Mouse (Mus musculus): ENCODE measurements around the gene Pigq. TPM values are rescaled to one million over a fixed set of nuclear protein-coding genes. Genes with fewer than 3 reads are reported as not detected.

The Pigq gene
- polyA plus RNA-seq, 1 experiment from 2014 or later: 76.8 TPM

- no peaks in the 10 kb centered on the region for H3K9me3 ChIP-seq (ENCODE audit: control insufficient read depth, low read length)
- no peak within 1 kb of the TSS for H3K9ac ChIP-seq (replicated peaks; ENCODE audit: low read depth, low read length)
Observed at GRCm38 (mm10) chr17:25951803-25952623, 7.3 kb upstream of the Pigq start, which contains the start of gene A930017K11Rik. Gene A930017K11Rik (minus strand): TSS chr17:25952565.

GRCm38 (mm10) chr17:25951225-25951802, 6.6 kb upstream of the Pigq start:
- Histone ChIP-seq H3K27me3 (ENCODE audit: control insufficient read depth, insufficient read depth, low read length) (peaks cover 33% of the 10 kb centered on the region), H3K9me3 (ENCODE audit: control insufficient read depth, low read length) (no peaks in the 10 kb centered on the region), H3K4me1 (ENCODE audit: control insufficient read depth, insufficient read depth, low read length) (0 out of 2 replicates have a peak, but pooled peaks cover 3% of the 10 kb centered on the region), H3K4me2 (ENCODE audit: low read depth, low read length) (peak overlapping the region; percentile 42), H3K4me3 (ENCODE audit: low read depth, low read length) (peak overlapping the region; percentile 20), H3K9ac (replicated peaks; ENCODE audit: low read depth, low read length) (no peak overlapping the region), H3K36me3 (ENCODE audit: control insufficient read depth, insufficient read depth, low read length) (no peaks in the 10 kb centered on the region), H3K27ac (ENCODE audit: low read depth, low read length) (no peak overlapping the region)
- 2% methylated on average over 33 of the region's 33 CpGs for WGBS
- ATAC-seq (ENCODE audit: low read depth): no peak

More at GRCm38 (mm10) chr17:25951803-25952623, 7.3 kb upstream of the Pigq start, which contains the start of gene A930017K11Rik:
- Histone ChIP-seq H3K27ac (ENCODE audit: low read depth, low read length) (no peak within 1 kb of the TSS), H3K36me3 (ENCODE audit: control insufficient read depth, insufficient read depth, low read length) (no peaks in the 10 kb centered on the region), H3K4me3 (ENCODE audit: low read depth, low read length) (peak within 1 kb of the TSS; percentile 20), H3K27me3 (ENCODE audit: control insufficient read depth, insufficient read depth, low read length) (peaks cover 33% of the 10 kb centered on the region), H3K4me2 (ENCODE audit: low read depth, low read length) (peak within 1 kb of the TSS; percentile 42), H3K4me1 (ENCODE audit: control insufficient read depth, insufficient read depth, low read length) (0 out of 2 replicates have a peak, but pooled peaks cover 3% of the 10 kb centered on the region)
- ATAC-seq (ENCODE audit: low read depth): no peak
- under 1% methylated on average over 55 of the region's 58 CpGs for WGBS

GRCm38 (mm10) chr17:25950706-25951105, 6.0 kb upstream of the Pigq start:
- Histone ChIP-seq H3K36me3 (ENCODE audit: control insufficient read depth, insufficient read depth, low read length) (no peaks in the 10 kb centered on the region), H3K4me3 (ENCODE audit: low read depth, low read length) (no peak overlapping the region), H3K27ac (ENCODE audit: low read depth, low read length) (no peak overlapping the region), H3K27me3 (ENCODE audit: control insufficient read depth, insufficient read depth, low read length) (peaks cover 33% of the 10 kb centered on the region), H3K4me1 (ENCODE audit: control insufficient read depth, insufficient read depth, low read length) (0 out of 2 replicates have a peak, but pooled peaks cover 3% of the 10 kb centered on the region), H3K9ac (replicated peaks; ENCODE audit: low read depth, low read length) (no peak overlapping the region), H3K4me2 (ENCODE audit: low read depth, low read length) (no peak overlapping the region), H3K9me3 (ENCODE audit: control insufficient read depth, low read length) (no peaks in the 10 kb centered on the region)
- WGBS: 8% methylated on average over 3 of the region's 3 CpGs
- no peak for ATAC-seq (ENCODE audit: low read depth)

DNA sequence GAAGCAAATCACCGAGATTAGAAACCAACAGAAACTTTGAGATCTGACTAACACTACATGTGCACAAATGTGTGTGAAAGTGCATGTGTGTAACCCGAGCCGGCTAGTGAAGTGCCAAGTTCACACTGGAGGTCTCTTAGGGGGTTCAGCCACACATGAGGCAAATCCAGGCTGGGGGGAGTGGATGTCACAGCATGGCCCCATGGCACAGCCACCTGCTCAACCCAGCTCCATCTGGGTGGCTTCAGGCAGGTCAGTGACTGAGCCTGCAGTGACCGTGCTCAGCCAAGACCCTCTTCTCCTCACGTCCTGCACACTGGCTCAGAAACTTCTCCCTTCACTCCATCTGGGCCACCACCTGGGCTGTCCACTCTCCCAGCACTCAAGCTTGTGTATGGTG, 5.2 kb upstream of the Pigq start:
- 83% methylated on average over 5 of the region's 5 CpGs for WGBS
- H3K9ac ChIP-seq (replicated peaks; ENCODE audit: low read depth, low read length): no peak overlapping the region
- no peaks in the 10 kb centered on the region for H3K9me3 ChIP-seq (ENCODE audit: control insufficient read depth, low read length)
- no peaks in the 10 kb centered on the region for H3K36me3 ChIP-seq (ENCODE audit: control insufficient read depth, insufficient read depth, low read length)
- no peak for ATAC-seq (ENCODE audit: low read depth)
- H3K4me3 ChIP-seq (ENCODE audit: low read depth, low read length): no peak overlapping the region
- no peak overlapping the region for H3K4me2 ChIP-seq (ENCODE audit: low read depth, low read length)
- 0 out of 2 replicates have a peak, but pooled peaks cover 3% of the 10 kb centered on the region for H3K4me1 ChIP-seq (ENCODE audit: control insufficient read depth, insufficient read depth, low read length)
- no peak overlapping the region for H3K27ac ChIP-seq (ENCODE audit: low read depth, low read length)
- H3K27me3 ChIP-seq (ENCODE audit: control insufficient read depth, insufficient read depth, low read length): peaks cover 33% of the 10 kb centered on the region

DNA sequence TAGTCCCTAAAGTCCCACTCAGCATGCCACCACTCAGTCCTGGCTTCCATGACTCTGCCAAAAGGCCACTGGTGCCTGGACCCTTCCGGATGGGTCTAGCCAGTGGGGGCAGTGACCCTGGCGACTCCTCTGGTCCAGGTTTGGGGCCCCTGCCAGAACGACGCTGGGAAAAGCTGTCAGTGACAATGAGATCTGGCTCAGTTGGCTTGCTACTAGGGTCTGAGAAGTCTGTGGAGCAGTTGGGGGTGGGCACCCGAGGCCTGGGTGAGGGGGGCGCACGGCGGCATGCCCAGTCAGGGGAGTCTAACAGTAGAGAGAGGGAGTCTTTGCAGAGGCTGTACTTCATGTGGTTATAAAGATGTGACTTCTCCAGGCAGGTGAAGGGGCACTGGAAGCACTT, 3.3 kb upstream of the Pigq start:
- Histone ChIP-seq H3K36me3 (ENCODE audit: control insufficient read depth, insufficient read depth, low read length) (no peaks in the 10 kb centered on the region), H3K9me3 (ENCODE audit: control insufficient read depth, low read length) (no peaks in the 10 kb centered on the region), H3K4me2 (ENCODE audit: low read depth, low read length) (no peak overlapping the region), H3K27ac (ENCODE audit: low read depth, low read length) (no peak overlapping the region), H3K4me3 (ENCODE audit: low read depth, low read length) (no peak overlapping the region), H3K27me3 (ENCODE audit: control insufficient read depth, insufficient read depth, low read length) (peaks cover 30% of the 10 kb centered on the region), H3K4me1 (ENCODE audit: control insufficient read depth, insufficient read depth, low read length) (0 out of 2 replicates have a peak, but pooled peaks cover 3% of the 10 kb centered on the region), H3K9ac (replicated peaks; ENCODE audit: low read depth, low read length) (no peak overlapping the region)
- no peak for ATAC-seq (ENCODE audit: low read depth)
- 81% methylated on average over 8 of the region's 8 CpGs for WGBS

- WGBS: 82% methylated on average over 4 of the region's 4 CpGs
- no peak overlapping the region for H3K4me2 ChIP-seq (ENCODE audit: low read depth, low read length)
- no peak overlapping the region for H3K27ac ChIP-seq (ENCODE audit: low read depth, low read length)
Observed at GRCm38 (mm10) chr17:25947576-25947975, 2.8 kb upstream of the Pigq start.

DNA sequence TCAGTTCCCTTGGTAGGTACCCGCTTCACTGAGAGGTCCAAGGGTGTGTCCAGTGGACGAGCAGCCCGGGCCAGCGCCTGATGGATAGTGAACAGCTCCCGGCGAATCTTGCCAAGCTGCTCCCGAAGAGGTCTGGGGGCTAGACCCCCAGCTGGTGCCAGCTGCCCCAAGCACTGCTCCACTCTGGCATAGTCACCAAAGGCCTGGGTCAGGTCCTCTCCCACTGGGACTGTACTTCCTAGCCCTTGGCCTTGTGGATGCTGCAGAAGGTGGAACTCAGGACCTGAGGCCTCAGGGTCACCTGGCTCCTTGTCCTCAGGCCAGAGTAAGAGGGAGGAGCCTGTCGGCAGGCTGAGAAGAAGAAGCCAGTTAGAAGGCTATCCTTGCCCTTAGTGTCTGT, 2.2 kb upstream of the Pigq start:
- ATAC-seq (ENCODE audit: low read depth): no peak
- WGBS: 79% methylated on average over 8 of the region's 8 CpGs
- Histone ChIP-seq H3K4me3 (ENCODE audit: low read depth, low read length) (no peak overlapping the region), H3K9me3 (ENCODE audit: control insufficient read depth, low read length) (no peaks in the 10 kb centered on the region), H3K4me2 (ENCODE audit: low read depth, low read length) (no peak overlapping the region), H3K27me3 (ENCODE audit: control insufficient read depth, insufficient read depth, low read length) (peaks cover 19% of the 10 kb centered on the region), H3K9ac (replicated peaks; ENCODE audit: low read depth, low read length) (no peak overlapping the region), H3K4me1 (ENCODE audit: control insufficient read depth, insufficient read depth, low read length) (0 out of 2 replicates have a peak, but pooled peaks cover under 1% of the 10 kb centered on the region), H3K36me3 (ENCODE audit: control insufficient read depth, insufficient read depth, low read length) (no peaks in the 10 kb centered on the region), H3K27ac (ENCODE audit: low read depth, low read length) (no peak overlapping the region)

More at GRCm38 (mm10) chr17:25947576-25947975, 2.8 kb upstream of the Pigq start:
- H3K4me1 ChIP-seq (ENCODE audit: control insufficient read depth, insufficient read depth, low read length): 0 out of 2 replicates have a peak, but pooled peaks cover 3% of the 10 kb centered on the region
- ATAC-seq (ENCODE audit: low read depth): no peak
- H3K9me3 ChIP-seq (ENCODE audit: control insufficient read depth, low read length): no peaks in the 10 kb centered on the region
- H3K9ac ChIP-seq (replicated peaks; ENCODE audit: low read depth, low read length): no peak overlapping the region
- H3K27me3 ChIP-seq (ENCODE audit: control insufficient read depth, insufficient read depth, low read length): peaks cover 26% of the 10 kb centered on the region
- H3K36me3 ChIP-seq (ENCODE audit: control insufficient read depth, insufficient read depth, low read length): no peaks in the 10 kb centered on the region
- H3K4me3 ChIP-seq (ENCODE audit: low read depth, low read length): no peak overlapping the region

- Histone ChIP-seq H3K4me2 (ENCODE audit: low read depth, low read length) (no peak overlapping the region), H3K4me1 (ENCODE audit: control insufficient read depth, insufficient read depth, low read length) (no peaks in the 10 kb centered on the region), H3K27me3 (ENCODE audit: control insufficient read depth, insufficient read depth, low read length) (peaks cover 14% of the 10 kb centered on the region), H3K9ac (replicated peaks; ENCODE audit: low read depth, low read length) (no peak overlapping the region), H3K27ac (ENCODE audit: low read depth, low read length) (no peak overlapping the region), H3K9me3 (ENCODE audit: control insufficient read depth, low read length) (no peaks in the 10 kb centered on the region), H3K36me3 (ENCODE audit: control insufficient read depth, insufficient read depth, low read length) (no peaks in the 10 kb centered on the region), H3K4me3 (ENCODE audit: low read depth, low read length) (no peak overlapping the region)
- WGBS: 80% methylated on average over 7 of the region's 7 CpGs
- ATAC-seq (ENCODE audit: low read depth): no peak
Observed at GRCm38 (mm10) chr17:25946349-25946748, 1.6 kb upstream of the Pigq start.
